Mouse (Mus musculus) thymus, postnatal 0 days (tissue): ENCODE measurements at regions not wholly inside any gene's neighbourhood (a gene's known extent, or its start where the extent isn't known, plus 50 kb on each side); places are given as distances from the start of the nearest gene placed in this dataset.
A peak's percentile ranks its signal among the peaks of the same experiment; 100 is the strongest.

Experiments used
- DNase-seq: peaks from one replicate; pipeline ENCODE4 v3.0.0-alpha.2; 2015; ENCODE audit warnings: low spot score

GRCm38 (mm10) chr5:99782806-99783205 lies 53.9 kb upstream of the Rasgef1b start:
- DNase-seq, result no peak

DNA sequence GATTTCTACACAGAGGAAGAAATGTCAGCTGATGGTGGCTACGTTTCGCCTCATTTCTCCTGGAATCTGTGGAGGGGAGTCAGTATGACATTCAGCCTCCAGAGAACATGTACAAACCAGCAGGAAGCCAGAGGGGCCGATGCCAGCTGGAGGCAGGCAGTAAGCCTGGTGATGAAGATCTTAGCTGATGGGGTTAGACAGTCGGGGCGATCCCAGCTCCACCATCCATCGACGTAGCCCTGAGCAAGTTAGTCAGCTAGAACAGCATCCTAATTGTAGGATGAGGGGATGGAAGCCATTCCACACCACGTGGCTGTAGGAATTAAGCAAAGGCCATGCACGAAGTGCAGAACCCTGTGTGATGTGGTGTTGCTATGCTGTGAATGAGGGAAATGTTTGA lies 57.0 kb upstream of the Rasgef1b start:
- no peak for DNase-seq

DNA sequence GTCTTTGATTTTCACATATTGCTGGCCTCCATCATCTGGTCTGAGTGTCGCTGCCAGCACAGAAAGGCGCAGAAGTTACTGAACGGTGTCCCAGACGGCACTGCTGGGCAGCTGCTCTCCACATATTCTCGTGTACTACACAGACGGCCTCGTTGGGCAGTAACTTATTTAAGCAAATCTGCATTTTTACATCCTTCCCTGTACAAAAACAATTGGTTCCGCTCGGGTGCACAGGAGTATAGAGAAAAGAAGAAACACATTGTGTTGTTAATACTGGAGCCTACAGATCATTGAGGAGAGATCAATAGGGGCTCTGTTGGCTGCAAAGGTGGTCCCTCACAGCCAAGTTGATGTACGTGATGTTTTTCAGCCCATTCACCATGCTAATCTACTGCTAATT lies 58.4 kb upstream of the Rasgef1b start:
- DNase-seq, result no peak

DNA sequence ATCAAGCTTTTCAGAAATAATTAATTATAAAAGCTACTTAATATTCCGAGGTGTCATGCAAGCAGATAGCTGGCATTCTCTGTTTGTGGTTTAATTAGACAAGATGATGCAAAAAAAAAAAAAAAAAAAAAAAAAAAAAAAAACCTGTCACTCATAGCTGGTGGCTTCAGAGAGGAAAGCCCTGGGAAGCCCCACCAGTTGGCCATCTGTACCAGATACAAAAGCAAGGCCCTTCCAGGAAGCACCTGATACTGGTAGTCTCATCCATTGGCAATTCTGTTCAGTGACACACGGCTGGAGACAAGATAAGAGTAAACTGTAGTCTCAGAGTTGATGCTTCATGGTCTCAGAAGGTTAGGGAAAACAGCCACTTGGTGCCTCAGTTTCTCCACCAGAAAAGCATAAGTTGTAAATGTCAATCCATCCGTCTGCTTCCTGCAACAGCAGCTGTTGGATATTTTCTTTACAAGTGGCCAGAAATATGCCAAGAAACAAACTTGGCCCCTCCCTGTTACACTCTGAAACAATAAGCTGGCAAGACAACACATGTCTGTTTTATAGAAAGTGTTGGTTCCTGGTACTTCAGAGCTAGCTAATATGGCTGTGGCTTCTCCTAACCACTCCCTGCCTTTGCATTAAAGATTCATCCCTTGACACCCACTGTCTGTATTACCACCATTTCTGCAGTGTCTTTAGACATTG lies 59.0 kb upstream of the Rasgef1b start:
- DNase-seq, result no peak

- DNase-seq, result no peak
Measured at GRCm38 (mm10) chr5:99790733-99791132, 61.9 kb upstream of the Rasgef1b start.

GRCm38 (mm10) chr5:99800543-99800942 lies 71.7 kb upstream of the Rasgef1b start:
- no peak for DNase-seq

DNA sequence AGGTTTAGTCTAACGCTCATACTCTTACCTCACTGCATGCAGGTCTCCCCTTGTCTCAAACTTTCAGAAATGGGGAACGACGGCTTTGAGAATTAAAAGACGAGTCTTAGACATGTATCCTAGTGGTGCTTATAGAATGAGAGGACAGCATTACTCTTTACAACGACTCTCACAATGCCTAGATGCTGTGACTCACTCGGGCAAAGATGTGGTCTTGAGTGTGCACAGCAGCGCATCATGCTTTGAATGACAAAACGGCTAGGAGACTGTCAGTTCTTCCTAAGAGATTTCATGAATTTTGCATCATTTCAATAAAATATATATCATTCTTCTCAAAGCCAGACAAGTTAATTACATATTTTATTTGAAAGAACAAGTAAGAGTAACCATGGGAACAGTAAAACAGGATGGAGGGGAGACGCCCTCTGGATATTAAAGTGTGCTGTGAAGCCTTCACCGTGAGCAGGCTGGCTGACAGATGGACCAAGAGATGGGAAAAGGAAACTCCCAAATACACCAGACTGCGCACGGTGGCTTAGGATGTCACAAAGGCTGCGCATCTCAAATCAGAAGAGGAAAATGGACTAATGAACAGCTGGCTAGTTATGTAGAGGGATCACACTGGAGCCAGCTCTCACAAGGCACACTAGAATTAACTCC lies 73.1 kb upstream of the Rasgef1b start:
- no peak for DNase-seq

- DNase-seq, result no peak
Measured at GRCm38 (mm10) chr5:99826861-99827260, 79.2 kb upstream of the Vamp9 start.

GRCm38 (mm10) chr5:99828516-99828915 lies 77.5 kb upstream of the Vamp9 start:
- DNase-seq, result peak; percentile 56

- DNase-seq, result no peak
Measured at GRCm38 (mm10) chr5:99838236-99838775, 67.7 kb upstream of the Vamp9 start.

- DNase-seq, result no peak
Measured at GRCm38 (mm10) chr5:99839661-99840060, 66.4 kb upstream of the Vamp9 start.

DNA sequence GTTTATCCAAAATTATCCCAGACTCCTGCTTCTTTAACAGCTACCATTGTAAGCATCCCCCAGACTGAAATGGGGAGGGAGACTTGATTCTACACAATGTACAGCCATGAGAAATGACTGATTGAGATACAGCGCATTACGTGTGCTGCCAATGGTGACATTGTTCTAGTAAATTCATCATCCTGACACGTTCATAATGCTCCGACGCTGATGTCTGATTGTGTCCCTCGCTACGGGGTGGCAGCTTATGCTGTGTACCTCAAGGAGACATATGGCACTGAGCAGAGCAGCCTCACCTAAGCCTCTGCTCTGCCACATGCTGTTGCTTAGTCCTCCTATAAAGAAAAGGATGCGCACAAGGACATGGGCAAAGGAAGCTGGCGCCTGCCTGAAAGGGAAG lies 65.2 kb upstream of the Vamp9 start:
- no peak for DNase-seq

DNA sequence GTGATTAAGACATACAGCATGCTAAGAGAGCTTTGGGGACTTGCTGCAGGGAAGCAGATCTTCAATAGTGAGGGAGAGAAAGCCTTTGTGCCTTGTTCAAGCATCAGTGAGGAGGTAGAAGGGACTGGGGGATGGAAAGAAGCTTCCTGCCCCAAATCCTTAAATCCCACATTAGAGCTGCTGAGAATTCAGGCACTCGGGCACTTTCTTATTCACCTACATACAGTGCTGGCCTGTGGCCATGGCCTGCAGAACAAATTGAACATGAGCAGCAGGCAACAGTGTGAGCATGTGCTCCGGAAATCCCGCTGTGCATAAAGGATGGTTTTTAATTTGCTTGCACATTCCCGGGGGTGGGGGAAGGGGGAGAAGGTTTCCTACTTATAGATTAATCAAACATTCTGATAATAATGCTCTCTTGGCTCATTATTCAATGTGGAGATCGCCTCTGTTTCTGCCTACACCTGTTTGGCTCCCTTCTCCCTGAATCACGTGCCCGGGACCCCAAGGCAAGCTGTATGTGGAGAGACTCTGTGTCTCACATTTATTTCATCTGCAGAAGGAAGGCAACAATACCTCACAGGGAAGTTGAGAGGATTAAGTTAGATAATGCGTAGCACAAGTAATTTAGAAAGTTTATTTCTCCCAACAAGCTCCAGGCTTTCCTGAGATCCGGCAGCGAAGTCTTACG lies 60.3 kb upstream of the Vamp9 start:
- no peak for DNase-seq

DNA sequence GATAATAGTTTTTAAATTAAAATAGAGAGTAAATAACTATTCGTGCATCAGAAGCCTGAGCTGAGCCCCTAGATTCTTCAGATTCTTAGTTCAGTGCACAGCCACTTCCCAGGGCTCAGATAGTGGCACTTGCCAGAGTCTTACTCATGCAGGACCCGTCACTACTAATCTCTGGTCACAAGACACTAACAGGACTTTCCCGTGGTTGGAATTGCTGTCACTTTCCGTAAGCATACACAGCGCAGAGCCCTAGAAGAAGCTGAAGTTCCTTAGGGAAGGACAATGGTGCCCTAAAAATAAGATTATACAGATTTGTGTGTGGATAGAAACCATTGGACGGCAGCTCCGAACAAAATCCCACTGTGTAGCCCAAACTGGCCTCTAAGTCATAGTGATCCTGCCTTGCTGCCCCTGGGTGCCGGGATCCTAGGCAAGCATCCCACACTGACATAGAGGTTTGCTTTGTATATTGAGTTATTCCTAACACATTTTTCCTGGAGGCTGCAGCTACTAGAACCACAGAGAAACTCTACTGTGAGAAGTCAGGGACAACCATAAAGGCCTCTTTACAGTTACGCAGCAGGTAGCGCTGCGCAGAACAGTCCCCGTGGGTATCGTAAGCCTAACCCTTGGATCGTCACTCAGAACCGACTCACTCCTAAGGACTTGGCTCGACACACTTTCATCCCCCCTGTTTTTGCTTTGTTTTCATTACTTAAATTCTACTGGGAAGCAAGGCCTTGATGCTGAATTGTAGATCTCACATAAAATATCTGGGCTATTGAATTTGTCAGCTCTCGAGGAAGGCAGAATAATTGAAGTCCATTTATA lies 57.7 kb upstream of the Vamp9 start:
- DNase-seq, result no peak

GRCm38 (mm10) chr5:99849001-99849400 lies 57.1 kb upstream of the Vamp9 start:
- DNase-seq, result no peak

DNA sequence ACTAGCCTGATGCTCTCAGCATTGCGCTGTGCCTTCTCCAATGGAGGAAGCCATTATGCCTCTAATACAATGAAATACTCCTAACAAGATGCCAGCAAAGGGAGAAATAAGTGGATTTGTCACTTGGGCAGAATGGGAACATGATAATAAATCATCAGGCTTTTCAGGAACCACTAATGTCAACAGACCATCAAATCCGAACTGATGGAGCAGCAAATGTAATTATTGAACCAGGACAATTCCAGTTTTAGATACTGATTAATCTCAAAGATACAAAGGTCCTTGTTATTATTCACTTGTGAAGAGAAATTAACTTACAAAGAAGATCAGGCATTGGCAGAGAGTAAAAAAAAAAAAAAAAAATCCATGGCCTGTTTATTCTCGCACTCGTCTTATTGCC lies 53.7 kb upstream of the Vamp9 start:
- DNase-seq, result no peak
